Mouse (Mus musculus): ENCODE results near the gene Ccnd1. TPM values are rescaled to one million over a fixed set of nuclear protein-coding genes. Genes with fewer than 3 reads are reported as not detected.

The Ccnd1 gene
- polyA plus RNA-seq, 1 experiment from 2014 or later: 238 TPM

DNA sequence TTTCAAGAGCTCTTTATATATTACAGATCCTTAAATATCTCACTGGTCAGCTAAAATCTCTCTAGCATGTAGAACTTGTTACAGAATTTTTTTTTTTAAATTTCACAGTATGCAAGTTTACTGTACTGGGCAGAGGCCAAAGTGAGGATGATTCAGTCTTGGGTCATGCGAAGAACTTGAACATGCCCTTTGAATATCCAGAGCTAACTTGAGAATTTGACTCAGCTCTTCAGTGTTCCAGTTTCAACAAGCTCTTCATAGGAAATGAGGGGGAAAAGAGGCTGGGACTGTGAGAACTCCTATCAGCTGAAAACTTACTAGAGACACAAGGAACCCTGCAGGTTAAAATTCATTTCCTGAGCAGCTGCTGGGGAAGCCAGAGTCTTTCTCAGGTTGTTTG lies 24.2 kb upstream of the Ccnd1 start:
- 98% methylated on average over 1 of the region's 1 CpGs for WGBS
- H3K9me3 ChIP-seq (replicated peaks): no peaks in the 10 kb centered on the region

DNA sequence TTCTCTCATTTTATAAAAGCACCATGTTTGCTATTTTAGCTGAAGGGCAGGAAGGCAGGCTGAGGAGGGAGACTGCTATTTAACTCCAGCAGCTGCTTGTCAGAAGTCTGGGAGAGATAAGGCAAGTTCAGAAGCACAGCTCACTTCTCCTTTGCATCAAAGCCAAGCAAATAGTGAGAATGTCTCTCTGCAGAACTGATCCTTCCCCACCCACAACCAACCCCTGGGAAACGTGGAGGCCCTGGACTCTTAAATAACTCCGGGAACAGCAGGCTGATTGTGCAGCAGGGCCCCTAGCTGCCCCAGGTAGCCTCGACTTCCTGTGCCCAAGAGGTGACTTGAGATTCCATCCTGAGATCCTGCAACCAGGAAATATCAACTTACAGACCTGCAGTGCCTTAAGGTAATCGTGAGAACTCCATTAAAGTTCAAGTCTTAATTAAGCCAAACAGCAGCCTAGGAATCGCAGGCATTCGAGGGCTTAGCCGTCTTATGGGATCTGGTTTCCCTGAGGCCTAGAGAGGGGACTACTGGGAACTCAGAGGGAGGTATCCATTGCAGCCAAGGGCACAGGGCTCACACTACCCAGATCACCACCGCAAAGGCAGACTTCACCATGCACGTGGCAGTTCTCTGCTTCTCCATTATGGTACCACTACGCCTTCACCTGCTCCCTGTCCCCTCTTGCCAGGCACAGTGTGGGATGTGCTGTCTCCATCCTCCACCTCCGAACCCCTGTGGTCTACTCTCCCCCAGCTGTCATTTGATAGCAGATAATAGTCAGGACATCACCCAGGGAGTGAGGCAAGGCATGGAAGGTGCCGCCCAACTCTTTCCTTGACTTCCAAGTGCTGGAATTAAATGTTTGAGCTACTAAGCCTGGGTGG lies 19.0 kb upstream of the Ccnd1 start:
- H3K27me3 ChIP-seq (ENCODE audit: low read depth, poor library complexity, severe bottlenecking): no peaks in the 10 kb centered on the region
- DNase-seq (ENCODE audit: low spot score): no peak
- no peaks in the 10 kb centered on the region for H3K9me3 ChIP-seq (replicated peaks)
- whole genome bisulfite sequencing: 59% methylated on average over 12 of the region's 12 CpGs
- H3K27ac ChIP-seq (replicated peaks): no peak overlapping the region
- no peak overlapping the region for H3K4me3 ChIP-seq
- no peaks in the 10 kb centered on the region for H3K36me3 ChIP-seq
- H3K4me1 ChIP-seq: no peaks in the 10 kb centered on the region; the same call in 1 of the 2 replicates

More for the DNA sequence above, 24.2 kb upstream of the Ccnd1 start:
- no peaks in the 10 kb centered on the region for H3K27me3 ChIP-seq (ENCODE audit: low read depth, poor library complexity, severe bottlenecking)
- H3K36me3 ChIP-seq: no peaks in the 10 kb centered on the region
- H3K4me1 ChIP-seq: no peaks in the 10 kb centered on the region; the same call in 1 of the 2 replicates
- DNase-seq (ENCODE audit: low spot score): no peak
- H3K4me3 ChIP-seq: no peak overlapping the region
- no peak overlapping the region for H3K27ac ChIP-seq (replicated peaks)

DNA sequence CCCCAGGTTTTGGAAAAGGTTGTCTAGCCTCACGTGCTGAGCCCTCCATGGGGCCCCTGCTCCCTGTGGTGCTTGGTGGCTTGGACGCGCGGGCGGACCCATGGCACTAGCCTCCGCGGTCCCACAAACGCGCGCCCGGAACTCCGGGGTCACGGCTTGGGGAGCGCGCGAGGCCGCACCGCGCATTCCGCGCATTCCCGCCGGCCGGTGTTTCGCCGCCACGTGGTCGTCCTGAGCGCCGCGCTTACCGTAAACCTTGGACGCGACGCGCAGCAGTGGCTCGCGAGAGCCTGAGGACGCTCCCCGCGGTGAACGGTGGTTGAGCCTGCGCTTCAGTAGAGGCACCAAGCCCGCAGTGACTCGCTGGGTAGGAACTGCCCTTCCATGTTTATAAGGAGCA lies 3.5 kb upstream of the Ccnd1 start:
- peaks cover 55% of the 10 kb centered on the region for H3K4me1 ChIP-seq
- H3K27ac ChIP-seq (replicated peaks): peak overlapping the region; percentile 98
- peak; percentile 88 for DNase-seq (ENCODE audit: low spot score)
- H3K27me3 ChIP-seq (ENCODE audit: low read depth, poor library complexity, severe bottlenecking): peaks cover 51% of the 10 kb centered on the region
- WGBS: under 1% methylated on average over 45 of the region's 45 CpGs
- no peaks in the 10 kb centered on the region for H3K9me3 ChIP-seq (replicated peaks)
- peak overlapping the region; percentile 83 for H3K4me3 ChIP-seq
- no peaks in the 10 kb centered on the region for H3K36me3 ChIP-seq

DNA sequence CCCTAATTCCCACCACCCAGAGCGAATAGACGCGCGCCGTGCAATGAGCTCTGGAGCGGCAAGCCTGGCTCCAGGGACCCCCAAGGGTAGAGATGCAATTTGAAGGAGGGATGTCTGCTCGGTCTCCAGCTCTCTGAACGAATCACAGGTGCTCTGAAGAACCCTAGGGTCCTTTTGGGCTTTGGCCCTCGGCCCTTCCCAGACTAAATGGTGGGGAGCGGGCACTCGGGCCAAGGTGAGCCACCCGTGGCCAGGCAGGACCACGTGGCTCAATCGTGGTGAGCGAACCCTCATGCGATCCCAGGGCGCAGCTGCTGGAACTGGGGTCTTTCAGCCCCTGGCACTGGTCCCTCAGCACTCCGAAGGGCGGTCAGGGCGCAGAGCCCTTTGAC lies 3.0 kb upstream of the Ccnd1 start:
- H3K27me3 ChIP-seq (ENCODE audit: low read depth, poor library complexity, severe bottlenecking): peaks cover 56% of the 10 kb centered on the region
- H3K4me1 ChIP-seq: peaks cover 58% of the 10 kb centered on the region
- no peak for DNase-seq (ENCODE audit: low spot score)
- H3K36me3 ChIP-seq: peaks cover 2% of the 10 kb centered on the region; the same call in 1 of the 2 replicates
- H3K27ac ChIP-seq (replicated peaks): peak overlapping the region; percentile 98
- H3K9me3 ChIP-seq (replicated peaks): no peaks in the 10 kb centered on the region
- WGBS: under 1% methylated on average over 20 of the region's 20 CpGs
- H3K4me3 ChIP-seq: peak overlapping the region; percentile 83

DNA sequence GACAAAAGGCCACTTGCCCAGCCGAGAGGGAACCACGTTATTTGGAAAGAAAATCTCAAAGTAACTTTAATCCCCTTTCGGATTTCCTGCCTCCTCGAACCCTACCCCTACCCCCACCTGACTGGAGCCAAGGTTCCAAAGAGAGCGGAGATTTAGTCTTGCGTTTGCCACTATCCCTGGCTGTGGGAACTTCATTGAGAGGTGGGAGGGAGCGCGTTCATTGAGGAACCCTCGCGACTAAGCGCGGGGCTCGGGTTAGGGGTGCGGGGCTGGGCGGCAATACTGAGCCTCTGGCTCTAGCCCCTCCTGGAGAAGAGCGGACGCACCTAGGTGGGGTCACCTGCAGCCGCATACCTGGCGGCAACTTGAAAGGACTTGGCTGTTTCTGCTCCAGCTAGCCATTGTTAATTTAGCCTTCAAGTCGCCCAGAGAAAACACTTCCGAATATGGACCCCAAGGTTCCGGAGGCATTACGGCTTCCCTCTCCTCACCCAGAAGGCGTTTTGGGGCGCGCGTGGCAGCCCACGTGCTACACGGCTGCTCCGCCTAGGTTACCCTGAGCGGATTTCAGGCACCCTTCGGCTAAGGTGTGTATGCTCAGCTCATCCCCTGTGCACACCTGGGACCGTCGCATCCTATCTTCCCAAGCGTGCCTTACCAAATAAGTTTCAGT lies 2.5 kb upstream of the Ccnd1 start:
- WGBS: 1% methylated on average over 35 of the region's 35 CpGs
- Histone ChIP-seq H3K9me3 (replicated peaks) (no peaks in the 10 kb centered on the region), H3K36me3 (peaks cover 7% of the 10 kb centered on the region), H3K27ac (replicated peaks) (peak overlapping the region; percentile 98), H3K27me3 (ENCODE audit: low read depth, poor library complexity, severe bottlenecking) (peaks cover 56% of the 10 kb centered on the region), H3K4me3 (peak overlapping the region; percentile 83), H3K4me1 (peaks cover 63% of the 10 kb centered on the region)
- DNase-seq (ENCODE audit: low spot score): peak; percentile 73

DNA sequence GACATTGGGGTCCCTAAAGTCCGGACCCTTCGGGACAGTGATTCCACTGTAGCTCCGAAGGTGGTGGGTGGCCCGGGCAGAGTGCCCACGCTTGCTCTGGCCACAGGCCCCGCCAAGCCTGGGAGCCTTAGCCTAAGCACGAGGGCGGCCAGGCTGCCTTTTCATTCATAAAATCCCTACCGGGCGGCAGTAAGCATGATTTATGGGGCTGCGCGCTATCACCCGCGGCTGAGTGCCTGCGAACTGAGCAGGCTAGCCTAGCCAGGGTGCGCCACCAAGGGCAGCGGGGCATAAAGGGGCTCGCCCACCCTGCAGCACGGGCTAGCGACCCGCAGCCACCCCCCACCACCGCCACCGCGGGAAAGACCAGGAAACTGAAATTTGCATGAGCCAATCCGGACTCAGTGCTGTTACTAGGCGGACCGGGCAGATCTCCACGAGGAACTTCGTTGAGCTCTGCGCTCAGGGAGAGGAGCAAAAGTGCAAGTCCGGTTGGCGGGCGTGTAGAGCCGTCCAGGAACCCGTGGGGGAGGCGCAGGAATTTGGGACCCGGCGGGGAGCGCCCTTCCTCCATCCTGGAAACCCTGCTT lies 1.6 kb upstream of the Ccnd1 start:
- peaks cover 16% of the 10 kb centered on the region for H3K36me3 ChIP-seq
- peaks cover 56% of the 10 kb centered on the region for H3K27me3 ChIP-seq (ENCODE audit: low read depth, poor library complexity, severe bottlenecking)
- peak; percentile 97 for DNase-seq (ENCODE audit: low spot score)
- peak overlapping the region; percentile 83 for H3K4me3 ChIP-seq
- H3K9me3 ChIP-seq (replicated peaks): no peaks in the 10 kb centered on the region
- H3K4me1 ChIP-seq: peaks cover 72% of the 10 kb centered on the region
- 0% methylated on average over 39 of the region's 39 CpGs for WGBS
- peak overlapping the region; percentile 98 for H3K27ac ChIP-seq (replicated peaks)

DNA sequence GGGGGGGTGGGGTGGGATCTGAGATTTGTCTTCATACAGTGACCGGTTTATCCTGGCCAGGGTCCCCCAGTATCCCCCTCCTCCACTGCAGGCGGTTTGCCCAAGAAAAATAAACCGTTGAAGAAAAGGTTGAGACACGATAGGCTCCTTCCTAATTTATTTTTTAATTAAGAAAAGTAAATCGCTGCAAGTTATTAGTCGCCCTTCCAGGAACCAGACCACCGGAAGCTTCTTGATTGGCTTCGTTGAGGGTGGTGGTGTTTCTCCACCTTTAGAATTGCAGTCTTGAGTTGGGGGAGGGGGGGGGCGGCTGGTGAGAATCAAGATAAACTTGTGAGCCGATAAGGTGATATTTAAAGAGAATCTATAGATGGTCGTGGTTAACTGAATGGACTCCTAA lies 860 bp upstream of the Ccnd1 start:
- peak overlapping the region; percentile 83 for H3K4me3 ChIP-seq
- H3K9me3 ChIP-seq (replicated peaks): no peaks in the 10 kb centered on the region
- WGBS: under 1% methylated on average over 11 of the region's 11 CpGs
- H3K4me1 ChIP-seq: peaks cover 79% of the 10 kb centered on the region
- H3K27me3 ChIP-seq (ENCODE audit: low read depth, poor library complexity, severe bottlenecking): peaks cover 56% of the 10 kb centered on the region
- peak overlapping the region; percentile 98 for H3K27ac ChIP-seq (replicated peaks)
- peaks cover 24% of the 10 kb centered on the region for H3K36me3 ChIP-seq
- DNase-seq (ENCODE audit: low spot score): no peak

DNA sequence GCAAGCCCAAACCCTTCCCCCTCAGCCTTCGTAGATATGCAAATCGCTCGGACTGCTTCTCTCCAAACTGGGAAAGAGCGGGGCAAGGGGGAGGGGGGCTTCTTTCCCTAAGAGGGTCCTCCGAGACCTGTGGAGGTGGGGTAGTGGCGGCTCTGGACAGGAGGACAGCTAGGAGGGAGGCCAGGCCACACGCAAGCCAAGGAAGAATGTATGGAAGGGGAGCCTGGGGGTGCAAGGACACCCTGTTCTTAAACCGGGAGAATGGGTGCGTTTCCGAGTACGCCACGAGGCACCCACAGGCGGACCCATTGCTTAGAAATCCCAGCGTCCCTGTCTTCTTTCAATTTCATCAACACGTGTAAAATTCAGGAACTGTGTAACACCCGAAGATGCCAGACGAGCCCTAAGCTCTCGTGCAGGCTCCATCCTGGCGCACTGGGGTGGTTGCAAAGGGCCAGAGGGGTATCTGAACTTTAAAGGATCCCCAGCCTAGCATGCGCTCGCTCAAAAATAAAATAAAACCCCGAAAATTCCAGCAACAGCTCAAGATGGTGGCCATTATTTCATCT lies 362 bp upstream of the Ccnd1 start:
- WGBS: under 1% methylated on average over 22 of the region's 22 CpGs
- peak; percentile 90 for DNase-seq (ENCODE audit: low spot score)
- peaks cover 84% of the 10 kb centered on the region for H3K4me1 ChIP-seq

DNA sequence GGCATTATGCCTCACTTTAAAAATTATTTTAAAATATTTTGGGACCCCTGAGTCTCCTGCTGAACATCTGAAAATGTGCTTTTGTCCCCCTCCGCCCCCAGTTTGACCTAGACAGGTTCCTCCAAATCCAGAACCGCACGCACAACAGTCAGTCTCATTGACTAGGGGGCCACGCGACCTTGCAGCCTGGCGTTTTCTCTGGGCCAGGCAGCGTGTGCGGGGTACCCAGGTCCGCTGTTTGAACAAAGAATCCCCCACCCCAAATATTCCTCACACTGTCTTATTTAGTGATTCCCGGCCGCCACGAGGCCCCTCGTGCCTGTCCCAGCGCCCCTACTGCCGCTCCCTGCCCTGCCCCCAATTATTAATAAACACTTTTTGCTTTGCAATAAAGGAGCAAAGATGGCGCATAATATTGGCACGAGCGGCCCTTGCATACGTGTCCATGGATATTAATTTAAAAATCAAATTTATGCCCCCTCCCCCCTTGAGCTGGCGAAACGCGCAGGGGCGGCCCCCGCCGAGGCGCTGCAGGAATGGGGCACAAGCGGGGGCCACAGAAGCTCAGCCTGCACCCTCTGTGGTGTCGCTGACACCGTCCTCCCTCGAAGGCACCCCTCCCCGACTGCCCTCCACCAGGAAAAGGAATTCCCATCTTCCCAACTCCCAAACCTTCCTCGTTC lies 923 bp downstream of the Ccnd1 start:
- under 1% methylated on average over 32 of the region's 32 CpGs for WGBS
- H3K36me3 ChIP-seq: peaks cover 41% of the 10 kb centered on the region
- H3K4me1 ChIP-seq: peaks cover 89% of the 10 kb centered on the region
- H3K27ac ChIP-seq (replicated peaks): peak overlapping the region; percentile 98
- no peaks in the 10 kb centered on the region for H3K9me3 ChIP-seq (replicated peaks)
- no peak for DNase-seq (ENCODE audit: low spot score)
- H3K27me3 ChIP-seq (ENCODE audit: low read depth, poor library complexity, severe bottlenecking): peaks cover 41% of the 10 kb centered on the region
- H3K4me3 ChIP-seq: peak overlapping the region; percentile 83

More for the DNA sequence above, 362 bp upstream of the Ccnd1 start:
- no peaks in the 10 kb centered on the region for H3K9me3 ChIP-seq (replicated peaks)
- H3K27ac ChIP-seq (replicated peaks): peak overlapping the region; percentile 98
- H3K36me3 ChIP-seq: peaks cover 29% of the 10 kb centered on the region
- peaks cover 54% of the 10 kb centered on the region for H3K27me3 ChIP-seq (ENCODE audit: low read depth, poor library complexity, severe bottlenecking)
- peak overlapping the region; percentile 83 for H3K4me3 ChIP-seq

DNA sequence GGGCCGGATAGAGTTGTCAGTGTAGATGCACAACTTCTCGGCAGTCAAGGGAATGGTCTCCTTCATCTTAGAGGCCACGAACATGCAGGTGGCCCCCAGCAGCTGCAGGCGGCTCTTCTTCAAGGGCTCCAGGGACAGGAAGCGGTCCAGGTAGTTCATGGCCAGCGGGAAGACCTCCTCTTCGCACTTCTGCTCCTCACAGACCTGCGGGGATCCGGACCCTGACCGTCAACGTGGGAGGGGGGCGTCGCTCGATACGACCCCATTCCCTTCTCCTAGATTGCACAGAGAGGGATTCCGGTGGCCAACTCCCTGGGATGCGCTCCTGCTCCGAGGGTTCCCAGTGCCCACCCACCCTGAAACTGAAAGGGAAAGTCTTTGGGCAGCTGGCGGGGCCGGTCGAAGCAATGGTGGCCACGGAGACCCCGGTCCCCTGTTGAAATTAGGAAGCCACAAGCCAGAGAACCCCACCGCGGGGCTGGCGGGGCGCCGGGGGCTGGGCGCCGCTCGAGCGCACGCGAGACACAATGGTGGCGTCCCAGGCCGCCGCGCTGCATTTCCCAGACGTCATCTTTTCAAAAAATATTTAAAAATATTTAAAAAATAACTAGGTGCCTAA lies 1.7 kb downstream of the Ccnd1 start:
- Histone ChIP-seq H3K27ac (replicated peaks) (peak overlapping the region; percentile 98), H3K4me1 (peaks cover 81% of the 10 kb centered on the region), H3K27me3 (ENCODE audit: low read depth, poor library complexity, severe bottlenecking) (peaks cover 36% of the 10 kb centered on the region), H3K4me3 (peak overlapping the region; percentile 83), H3K9me3 (replicated peaks) (no peaks in the 10 kb centered on the region), H3K36me3 (peaks cover 49% of the 10 kb centered on the region)
- 1% methylated on average over 39 of the region's 39 CpGs for WGBS
- DNase-seq (ENCODE audit: low spot score): peak; percentile 51

DNA sequence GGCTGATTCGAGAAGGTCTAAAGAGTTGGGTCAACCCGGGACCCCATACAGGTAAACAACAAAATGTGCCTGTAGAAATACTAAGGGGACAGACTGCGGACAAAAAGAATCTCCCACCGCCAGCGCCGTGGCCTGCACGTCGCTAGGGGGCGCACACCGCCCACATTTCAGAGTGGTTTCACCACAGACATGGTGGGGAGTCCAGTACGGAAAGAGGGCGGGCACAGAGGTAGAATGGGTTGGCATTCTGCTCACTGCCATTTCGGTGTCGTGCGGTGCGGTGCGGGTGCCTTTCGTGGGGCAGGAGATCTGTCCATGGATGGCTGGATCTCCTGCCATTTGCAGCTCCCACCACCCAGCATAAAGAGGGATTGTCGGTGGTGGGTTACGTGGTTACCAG lies 2.2 kb downstream of the Ccnd1 start:
- Histone ChIP-seq H3K9me3 (replicated peaks) (no peaks in the 10 kb centered on the region), H3K36me3 (peaks cover 55% of the 10 kb centered on the region), H3K4me1 (peaks cover 76% of the 10 kb centered on the region), H3K4me3 (peak overlapping the region; percentile 83), H3K27ac (replicated peaks) (peak overlapping the region; percentile 98), H3K27me3 (ENCODE audit: low read depth, poor library complexity, severe bottlenecking) (peaks cover 30% of the 10 kb centered on the region)
- WGBS: 2% methylated on average over 20 of the region's 20 CpGs
- DNase-seq (ENCODE audit: low spot score): peak; percentile 88
